Mouse (Mus musculus) limb, embryonic 10.5 days (tissue): ENCODE results near the gene Sik3. TPM values are rescaled to one million over a fixed set of nuclear protein-coding genes. Genes with fewer than 3 reads are reported as not detected.

Source experiments
- DNase-seq: peaks from one replicate; pipeline ENCODE4 v3.0.0-alpha.2; 2017; ENCODE audit warnings: low spot score
- H3K27ac ChIP-seq: fragments of 300-500 bp; sonication (generic); 2 replicates; pipeline ENCODE4 v1.5.1; 2016; ENCODE audit warnings: mild to moderate bottlenecking
- H3K27me3 ChIP-seq: fragments of 300-500 bp; sonication (generic); 2 replicates; pipeline ENCODE4 v1.6.1; 2016; ENCODE audit warnings: low read depth, mild to moderate bottlenecking; ENCODE audit not compliant: poor library complexity, severe bottlenecking
- H3K36me3 ChIP-seq: fragments of 300-500 bp; sonication (generic); 2 replicates; pipeline ENCODE4 v1.6.1; 2016; ENCODE audit warnings: mild to moderate bottlenecking, moderate library complexity
- H3K4me1 ChIP-seq: fragments of 300-500 bp; sonication (generic); 2 replicates; pipeline ENCODE4 v1.6.1; 2016
- H3K4me3 ChIP-seq: fragments of 300-500 bp; sonication (generic); 2 replicates; pipeline ENCODE4 v1.5.1; 2016; ENCODE audit warnings: mild to moderate bottlenecking, moderate library complexity
- H3K9me3 ChIP-seq: fragments of 300-500 bp; sonication (generic); replicated peaks from 2 replicates; pipeline ENCODE4 v1.6.1; 2016; ENCODE audit warnings: mild to moderate bottlenecking
- WGBS: fragments of 180-500 bp; shearing (Covaris S2); methylation state at CpG from one replicate; pipeline ENCODE4 v1.1.7; 2016; 5-methylcytosine and 5-hydroxymethylcytosine counted together
- polyA plus RNA-seq: library from polyadenylated mRNA; unstranded; fragments of >200 nt; fragmentation: Nextera tagmentation; extraction: Ambion mirVana; gene quantifications from 2 replicates; pipeline ENCODE4 v1.2.1, GENCODE M21; 2016

Gene Sik3
- polyA plus RNA-seq, 1 experiment from 2014 or later = 10.6 TPM

DNA sequence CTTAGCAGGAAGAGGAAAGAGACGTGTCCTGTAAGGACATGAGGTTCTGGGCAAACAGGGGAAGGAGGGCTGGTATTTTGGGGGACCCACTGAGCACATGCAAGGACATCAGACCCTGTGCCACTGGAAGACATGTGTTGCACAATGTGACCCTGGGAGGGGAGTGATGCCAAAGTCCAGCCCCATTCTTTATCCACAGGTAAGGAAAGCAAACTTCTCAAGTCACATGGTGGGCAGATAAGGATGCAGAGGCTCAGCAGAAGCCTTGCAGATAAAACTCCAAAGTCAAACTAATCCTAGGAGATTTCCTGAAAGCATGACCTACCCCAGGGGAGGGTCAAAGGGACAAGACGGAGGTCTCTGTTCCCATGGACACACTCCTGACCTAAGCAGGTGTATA is 229.2 kb downstream of the Sik3 start:
- peaks cover 24% of the 10 kb centered on the region for H3K4me1 ChIP-seq
- no peaks in the 10 kb centered on the region for H3K36me3 ChIP-seq
- no peaks in the 10 kb centered on the region for H3K9me3 ChIP-seq
- H3K27me3 ChIP-seq = no peaks in the 10 kb centered on the region
- no peak for DNase-seq
- WGBS = 84% methylated on average over 2 of the region's 2 CpGs
- H3K4me3 ChIP-seq = no peak overlapping the region
- H3K27ac ChIP-seq = no peak overlapping the region

DNA sequence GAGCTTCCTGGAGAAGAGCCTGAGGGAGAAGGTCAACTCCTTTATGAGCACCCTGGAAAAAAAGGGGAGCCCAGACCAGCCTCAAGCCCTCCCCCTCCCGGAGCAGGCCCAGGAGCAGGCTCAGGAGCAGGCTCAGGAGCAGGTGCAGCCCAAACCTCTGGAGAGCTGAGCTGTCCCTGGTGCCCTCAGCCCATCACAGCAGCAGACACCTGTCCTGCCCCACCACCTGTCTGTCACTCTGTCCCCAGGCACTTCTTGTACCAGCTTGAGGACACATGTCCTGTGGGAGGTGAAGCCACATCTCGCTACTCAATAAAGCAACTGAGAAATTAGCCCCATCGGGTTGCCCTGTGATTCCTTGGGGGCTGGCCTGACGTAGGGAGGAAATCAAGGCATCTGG is 230.5 kb downstream of the Sik3 start:
- Histone ChIP-seq H3K4me1 (peaks cover 21% of the 10 kb centered on the region), H3K4me3 (no peak overlapping the region), H3K27me3 (no peaks in the 10 kb centered on the region), H3K27ac (peak overlapping the region; percentile 3; the same call in 1 of the 2 replicates), H3K9me3 (no peaks in the 10 kb centered on the region), H3K36me3 (no peaks in the 10 kb centered on the region)
- 71% methylated on average over 4 of the region's 4 CpGs for WGBS
- DNase-seq = no peak

DNA sequence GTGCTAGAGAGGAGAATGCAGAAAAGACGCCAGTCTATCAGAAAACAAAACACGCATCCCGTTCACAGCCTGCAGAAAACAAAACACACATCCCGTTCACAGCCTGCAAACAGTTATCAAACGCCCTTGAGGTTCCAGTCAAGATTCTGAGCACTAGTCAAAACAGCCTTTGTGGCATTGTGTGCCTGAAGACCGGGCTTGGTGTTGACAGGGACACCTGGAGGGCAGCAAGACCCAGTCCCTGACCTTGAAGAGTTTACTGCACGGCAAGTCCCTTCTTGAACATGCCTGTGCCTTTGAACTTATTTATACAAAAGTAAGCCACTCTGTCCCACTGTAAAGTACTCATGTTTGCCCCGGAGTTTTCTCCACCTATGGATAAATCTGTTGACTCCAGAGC is 231.0 kb downstream of the Sik3 start:
- Histone ChIP-seq H3K27me3 (no peaks in the 10 kb centered on the region), H3K4me3 (no peak overlapping the region), H3K27ac (peak overlapping the region; percentile 3; the same call in 1 of the 2 replicates), H3K36me3 (no peaks in the 10 kb centered on the region), H3K9me3 (no peaks in the 10 kb centered on the region), H3K4me1 (peaks cover 17% of the 10 kb centered on the region)
- 76% methylated on average over 8 of the region's 8 CpGs for WGBS
- no peak for DNase-seq

DNA sequence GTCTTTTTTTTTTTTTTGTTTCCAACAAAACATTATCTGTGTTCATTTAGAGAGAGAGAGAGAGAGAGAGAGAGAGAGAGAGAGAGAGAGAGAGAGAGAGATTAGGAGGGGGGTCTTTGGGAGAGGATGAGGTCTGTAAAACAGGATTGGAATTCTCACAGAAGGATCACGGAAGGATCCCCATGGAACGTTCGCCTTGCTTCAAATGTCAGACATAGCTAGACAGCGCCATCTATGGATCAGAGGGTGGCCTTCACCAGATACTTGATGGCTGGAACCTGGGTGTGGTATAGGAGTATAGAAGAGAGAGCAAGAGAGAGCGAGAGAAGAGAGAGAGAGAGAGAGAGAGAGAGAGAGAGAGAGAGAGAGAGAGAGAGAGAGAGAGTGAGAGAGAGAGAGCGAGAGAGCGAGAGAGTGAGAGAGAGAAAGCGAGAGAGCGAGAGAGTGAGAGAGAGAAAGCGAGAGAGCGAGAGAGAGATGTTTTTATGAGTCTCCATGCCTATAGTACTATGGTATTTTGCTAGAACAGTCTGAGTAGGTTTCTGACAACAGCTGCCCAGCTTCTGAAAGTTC is 234.2 kb downstream of the Sik3 start:
- Histone ChIP-seq H3K9me3 (no peaks in the 10 kb centered on the region), H3K4me3 (no peak overlapping the region), H3K4me1 (peaks cover 17% of the 10 kb centered on the region), H3K36me3 (no peaks in the 10 kb centered on the region), H3K27ac (no peak overlapping the region), H3K27me3 (no peaks in the 10 kb centered on the region)
- peak; percentile 72 for DNase-seq
- WGBS = 23% methylated on average over 11 of the region's 11 CpGs

DNA sequence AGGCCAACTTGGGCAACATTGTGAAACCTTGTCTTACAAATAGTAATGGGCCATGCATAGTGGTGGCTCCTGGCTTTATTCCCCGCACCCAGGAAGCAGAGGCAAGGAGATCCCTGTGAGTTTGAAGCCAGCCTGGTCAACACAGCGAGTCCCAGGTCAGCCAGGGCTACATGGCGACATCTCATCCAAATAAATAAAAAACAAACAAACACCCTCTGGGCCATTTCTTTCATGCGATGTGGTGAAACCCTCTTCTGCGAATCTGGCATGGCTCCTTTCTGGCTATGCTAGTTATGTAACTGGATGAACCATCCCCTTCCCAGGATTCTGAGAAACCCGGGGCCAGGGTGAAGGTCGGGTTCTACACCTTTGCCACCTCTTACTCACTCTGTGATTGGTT is 243.6 kb downstream of the Sik3 start:
- Histone ChIP-seq H3K27ac (no peak overlapping the region), H3K9me3 (no peaks in the 10 kb centered on the region)
- WGBS = 85% methylated on average over 7 of the region's 7 CpGs

DNA sequence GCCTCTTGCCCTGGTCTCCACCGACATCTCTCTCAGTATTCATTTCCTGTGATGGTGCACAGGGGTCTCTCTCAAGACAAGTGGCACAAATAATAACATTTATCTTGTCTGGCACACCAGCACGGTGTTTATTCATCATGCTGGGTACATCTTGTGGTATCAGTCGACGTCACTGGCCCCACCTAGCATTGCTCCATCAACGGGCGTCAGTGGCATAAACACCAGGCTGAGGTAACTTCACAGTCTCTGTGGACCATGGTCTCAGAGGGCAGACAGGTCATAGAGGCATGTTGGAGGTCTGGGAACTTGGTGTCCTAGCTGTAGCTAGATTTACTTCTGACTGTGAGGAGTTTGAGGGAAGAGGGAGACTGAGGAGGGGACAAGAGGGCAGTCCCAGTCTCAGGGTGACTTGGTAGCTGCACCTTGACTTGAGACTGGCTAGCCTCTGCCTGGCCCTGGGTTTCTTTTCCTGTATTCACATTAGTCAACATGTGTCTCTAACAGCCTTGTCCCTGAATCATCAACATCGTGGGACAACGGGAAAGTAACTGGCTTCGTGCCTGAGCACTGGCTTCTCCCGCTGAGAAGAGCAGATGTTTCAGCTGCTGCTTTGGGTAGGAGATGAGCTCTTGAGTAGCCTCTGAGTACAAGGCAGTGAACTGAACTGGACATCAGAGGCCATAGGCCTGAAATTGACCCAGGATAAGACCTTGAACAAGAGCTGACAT is 244.2 kb downstream of the Sik3 start:
- no peaks in the 10 kb centered on the region for H3K36me3 ChIP-seq
- H3K9me3 ChIP-seq = no peaks in the 10 kb centered on the region
- no peak for DNase-seq
- 93% methylated on average over 10 of the region's 10 CpGs for WGBS
- peaks cover 4% of the 10 kb centered on the region; the same call in 1 of the 2 replicates for H3K4me1 ChIP-seq
- no peak overlapping the region for H3K27ac ChIP-seq
- H3K4me3 ChIP-seq = no peak overlapping the region
- H3K27me3 ChIP-seq = no peaks in the 10 kb centered on the region

More for the DNA sequence above, 243.6 kb downstream of the Sik3 start:
- no peaks in the 10 kb centered on the region for H3K27me3 ChIP-seq
- H3K36me3 ChIP-seq = no peaks in the 10 kb centered on the region
- no peak overlapping the region for H3K4me3 ChIP-seq
- H3K4me1 ChIP-seq = peaks cover 4% of the 10 kb centered on the region; the same call in 1 of the 2 replicates
- no peak for DNase-seq

DNA sequence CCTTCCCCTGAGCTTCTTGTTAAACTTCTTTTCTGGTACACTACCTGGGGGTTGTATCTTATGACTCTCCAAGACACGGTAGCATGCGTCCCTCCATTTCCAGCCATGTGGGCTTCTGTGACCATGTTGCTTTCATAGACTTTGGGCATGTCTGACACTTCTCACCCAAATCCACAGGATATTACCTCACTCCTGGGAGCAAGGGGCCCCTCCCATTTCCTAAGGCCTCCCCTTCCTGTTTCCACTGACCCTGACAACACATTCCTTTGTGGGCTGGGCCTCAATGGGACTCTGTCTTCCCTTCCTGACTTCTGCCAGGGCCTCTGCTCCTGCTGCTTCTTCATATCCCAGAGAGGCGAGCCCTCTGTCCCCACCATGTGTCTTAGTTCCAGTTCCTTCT is 244.9 kb downstream of the Sik3 start:
- WGBS = 85% methylated on average over 3 of the region's 3 CpGs
- Histone ChIP-seq H3K27ac (no peak overlapping the region), H3K4me1 (peaks cover 4% of the 10 kb centered on the region; the same call in 1 of the 2 replicates), H3K4me3 (no peak overlapping the region), H3K9me3 (no peaks in the 10 kb centered on the region), H3K36me3 (no peaks in the 10 kb centered on the region), H3K27me3 (no peaks in the 10 kb centered on the region)
- DNase-seq = no peak

DNA sequence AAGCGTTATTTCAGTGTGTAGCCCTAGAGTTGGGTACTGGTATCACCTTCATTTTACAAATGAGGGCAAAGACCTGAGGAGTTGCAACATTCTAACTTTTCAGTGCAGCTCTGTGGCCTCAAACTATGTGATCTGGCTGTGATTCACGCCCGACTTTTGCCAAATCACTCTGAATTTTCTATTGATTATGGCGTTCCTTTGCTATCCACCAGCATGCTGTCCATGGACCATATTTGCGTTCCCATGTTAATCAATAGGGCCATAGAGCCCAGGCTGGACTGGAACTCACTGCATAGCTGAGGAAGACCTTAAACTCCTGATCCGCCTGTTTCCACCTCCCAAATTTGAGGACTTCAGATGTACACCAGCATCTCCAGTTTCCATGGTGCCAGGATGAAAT is 246.5 kb downstream of the Sik3 start:
- no peaks in the 10 kb centered on the region for H3K36me3 ChIP-seq
- H3K4me1 ChIP-seq = peaks cover 4% of the 10 kb centered on the region; the same call in 1 of the 2 replicates
- DNase-seq = no peak
- no peaks in the 10 kb centered on the region for H3K27me3 ChIP-seq
- 89% methylated on average over 6 of the region's 6 CpGs for WGBS
- H3K4me3 ChIP-seq = no peak overlapping the region
- H3K9me3 ChIP-seq = no peaks in the 10 kb centered on the region
- H3K27ac ChIP-seq = no peak overlapping the region

DNA sequence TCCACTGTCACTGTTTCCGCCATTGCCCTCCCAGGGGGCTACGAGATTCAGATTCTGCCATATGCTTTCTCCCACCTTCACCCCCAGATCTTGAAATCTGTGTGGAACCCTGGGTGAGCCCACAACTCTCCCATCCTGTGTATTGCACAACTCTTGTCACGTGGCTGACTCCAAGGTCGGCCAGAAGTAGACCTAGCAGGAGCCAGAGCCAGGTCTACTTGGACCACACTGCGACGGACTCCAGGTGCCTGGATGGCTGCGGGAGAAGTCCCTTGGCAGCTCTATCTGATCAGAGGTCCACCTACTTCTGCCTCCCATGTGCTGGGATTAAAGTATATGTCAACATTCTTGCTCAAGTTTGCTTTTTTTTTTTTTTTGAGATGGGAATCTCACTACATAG is 248.5 kb downstream of the Sik3 start:
- H3K36me3 ChIP-seq = no peaks in the 10 kb centered on the region
- H3K4me3 ChIP-seq = no peak overlapping the region
- H3K27me3 ChIP-seq = no peaks in the 10 kb centered on the region
- H3K9me3 ChIP-seq = no peaks in the 10 kb centered on the region
- no peak overlapping the region for H3K27ac ChIP-seq
- peaks cover 4% of the 10 kb centered on the region; the same call in 1 of the 2 replicates for H3K4me1 ChIP-seq
- no peak for DNase-seq
- WGBS = 88% methylated on average over 7 of the region's 7 CpGs

DNA sequence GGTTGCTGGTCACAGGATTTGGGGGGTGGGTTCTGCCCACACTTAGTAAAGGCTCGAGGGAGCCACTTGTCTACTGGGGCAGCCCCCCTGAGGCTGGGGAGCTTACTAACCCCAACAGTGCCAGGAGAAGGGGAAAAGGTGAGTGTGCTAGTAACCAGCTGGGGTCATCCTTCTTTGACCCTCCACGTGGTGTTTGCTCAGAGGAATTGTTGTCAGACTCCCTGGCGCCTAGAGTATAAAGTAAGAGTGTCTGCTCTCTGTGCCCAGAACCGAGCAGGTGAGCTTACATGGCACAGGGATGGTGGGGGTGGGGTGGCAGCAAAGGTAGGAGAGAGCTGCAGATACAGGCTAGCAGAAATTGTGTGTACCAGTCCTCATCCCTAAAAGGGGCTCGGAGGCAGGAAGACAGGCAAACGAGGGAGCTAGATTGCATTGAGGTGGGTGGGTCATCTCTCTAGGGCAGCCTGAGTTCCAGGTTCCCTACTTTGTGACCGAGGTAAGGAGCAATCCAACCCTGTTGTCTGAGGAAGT is 255.8 kb downstream of the Sik3 start, which contains the start of gene Apoa5:
Apoa5 (plus strand) TSS at position 291 of the 531 bp plus-strand sequence.
- Histone ChIP-seq H3K4me1 (peaks cover 18% of the 10 kb centered on the region), H3K4me3 (no peak within 1 kb of the TSS), H3K9me3 (no peaks in the 10 kb centered on the region), H3K27me3 (peaks cover 40% of the 10 kb centered on the region), H3K27ac (no peak within 1 kb of the TSS), H3K36me3 (no peaks in the 10 kb centered on the region)
- WGBS = 61% methylated on average over 7 of the region's 7 CpGs
- no peak for DNase-seq

DNA sequence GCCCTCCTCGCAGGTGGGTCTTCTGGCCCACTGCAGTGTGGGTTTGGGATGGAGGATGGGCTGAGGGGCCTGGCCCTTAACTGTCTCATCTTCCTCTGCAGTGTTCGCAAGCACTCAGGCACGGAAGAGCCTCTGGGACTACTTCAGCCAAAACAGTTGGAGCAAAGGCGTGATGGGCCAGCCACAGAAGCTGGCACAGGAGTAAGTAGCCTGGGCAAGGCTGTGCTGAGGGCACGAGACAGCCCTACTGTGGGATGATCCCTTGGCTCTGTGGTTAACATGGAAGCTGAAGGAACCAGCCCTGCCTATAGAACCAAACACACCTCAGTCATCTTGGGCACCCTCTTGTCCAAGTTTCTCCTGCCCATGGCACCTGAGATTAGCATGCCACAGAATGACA is 256.5 kb downstream of the Sik3 start:
- Histone ChIP-seq H3K4me1 (peaks cover 26% of the 10 kb centered on the region), H3K36me3 (no peaks in the 10 kb centered on the region), H3K27me3 (peaks cover 40% of the 10 kb centered on the region), H3K9me3 (no peaks in the 10 kb centered on the region), H3K4me3 (no peak overlapping the region), H3K27ac (no peak overlapping the region)
- no peak for DNase-seq
- WGBS = 90% methylated on average over 5 of the region's 5 CpGs

DNA sequence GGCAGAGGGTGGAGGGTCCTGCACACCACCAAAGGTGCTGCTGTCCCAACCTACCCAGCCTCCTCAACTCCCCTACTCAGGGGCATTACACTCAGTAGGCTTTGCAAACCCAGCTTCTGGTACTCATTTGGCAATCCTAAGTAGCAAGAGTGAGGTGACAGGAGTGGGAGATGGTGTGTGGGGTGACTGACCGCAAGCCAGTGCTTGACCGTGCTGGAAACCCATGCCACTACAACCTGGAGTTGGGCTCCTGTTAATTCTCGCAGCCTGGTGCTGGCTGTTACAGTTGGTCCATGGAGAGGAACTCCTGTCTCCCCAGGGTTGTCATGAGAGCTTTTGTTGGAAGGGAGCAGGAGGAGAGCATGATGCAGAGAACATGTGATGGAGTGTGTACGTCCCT is 258.2 kb downstream of the Sik3 start:
- Histone ChIP-seq H3K9me3 (no peaks in the 10 kb centered on the region), H3K4me1 (peaks cover 28% of the 10 kb centered on the region), H3K27me3 (peaks cover 40% of the 10 kb centered on the region), H3K4me3 (no peak overlapping the region), H3K36me3 (peaks cover 16% of the 10 kb centered on the region), H3K27ac (no peak overlapping the region)
- WGBS = 96% methylated on average over 4 of the region's 4 CpGs
- DNase-seq = no peak

DNA sequence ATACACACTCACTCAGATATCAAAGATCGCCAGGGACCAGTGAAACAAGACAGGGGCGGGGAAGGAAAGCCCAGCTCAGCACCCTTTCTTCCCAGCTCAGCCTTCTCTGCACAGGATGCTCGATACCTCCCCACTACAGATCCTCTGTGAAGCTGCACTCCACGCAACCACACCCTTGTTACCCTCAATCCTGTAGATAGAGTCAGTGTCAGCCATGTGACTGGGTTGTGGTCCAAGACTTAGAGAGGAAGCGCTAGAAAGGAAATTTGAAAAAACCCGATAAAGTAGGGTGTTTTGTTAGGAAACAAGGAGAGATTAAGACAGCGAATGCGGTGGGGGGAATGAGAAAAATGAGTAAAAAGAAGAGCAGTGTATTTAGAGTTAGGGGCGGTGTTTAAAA is 259.4 kb downstream of the Sik3 start:
- peaks cover 28% of the 10 kb centered on the region for H3K4me1 ChIP-seq
- H3K9me3 ChIP-seq = no peaks in the 10 kb centered on the region
- no peak overlapping the region for H3K4me3 ChIP-seq
- H3K27ac ChIP-seq = no peak overlapping the region
- no peak for DNase-seq
- 87% methylated on average over 9 of the region's 9 CpGs for WGBS
- H3K36me3 ChIP-seq = peaks cover 29% of the 10 kb centered on the region
- peaks cover 40% of the 10 kb centered on the region for H3K27me3 ChIP-seq
